Mouse (Mus musculus): Measurements from ENCODE around the gene Cux2.
"Not testable (repeated sequence)": the region's sequence is repeated elsewhere in the genome, so short reads cannot be mapped to it uniquely, and the experiment has no call there.

Gene Cux2

DNA sequence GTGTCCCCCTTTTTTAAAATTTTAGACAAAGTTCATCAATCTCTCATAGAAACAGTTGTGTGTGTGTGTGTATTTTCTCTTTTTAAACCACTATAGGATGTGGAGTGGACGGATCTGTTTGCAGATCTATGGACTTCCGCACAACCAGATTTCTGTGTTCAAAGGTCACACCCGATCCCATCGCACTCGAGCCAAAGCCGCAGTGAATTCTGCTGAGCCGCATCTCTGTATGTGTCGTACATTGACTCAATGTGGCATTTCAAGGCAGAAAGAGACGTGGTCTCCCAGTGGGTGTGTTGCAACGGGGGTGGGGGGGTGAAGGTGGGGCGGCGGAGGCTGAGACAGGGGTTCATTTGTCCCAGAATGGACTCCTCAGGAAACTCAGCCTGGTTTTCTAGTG, 191.5 kb downstream of the Cux2 start:
- DNase-seq: no peak

DNA sequence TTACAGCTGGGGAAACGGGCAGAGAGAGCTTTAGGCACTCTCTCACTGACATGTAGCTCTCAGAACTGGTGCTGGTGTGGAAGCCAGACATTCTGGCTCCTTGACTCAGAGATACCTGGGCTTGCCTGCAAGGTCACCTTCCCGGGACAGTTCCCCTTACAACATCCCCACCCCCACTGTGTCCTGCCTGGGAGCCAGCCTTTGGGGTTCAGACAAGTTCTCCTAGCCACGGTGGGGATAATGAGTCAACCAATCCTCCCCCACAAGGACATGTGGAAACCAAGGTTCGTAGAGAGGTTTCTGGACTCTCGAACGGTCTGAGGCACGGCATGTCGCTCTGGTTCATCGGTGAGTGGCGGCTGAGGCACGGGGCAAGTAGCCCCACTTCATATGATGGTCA, 193.2 kb downstream of the Cux2 start:
- DNase-seq: no peak

GRCm38 (mm10) chr5:121854768-121855167, 195.1 kb downstream of the Cux2 start:
- no peak for DNase-seq

- DNase-seq: no peak
These were observed 196.4 kb downstream of the Cux2 start for GRCm38 (mm10) chr5:121853368-121854051.

DNA sequence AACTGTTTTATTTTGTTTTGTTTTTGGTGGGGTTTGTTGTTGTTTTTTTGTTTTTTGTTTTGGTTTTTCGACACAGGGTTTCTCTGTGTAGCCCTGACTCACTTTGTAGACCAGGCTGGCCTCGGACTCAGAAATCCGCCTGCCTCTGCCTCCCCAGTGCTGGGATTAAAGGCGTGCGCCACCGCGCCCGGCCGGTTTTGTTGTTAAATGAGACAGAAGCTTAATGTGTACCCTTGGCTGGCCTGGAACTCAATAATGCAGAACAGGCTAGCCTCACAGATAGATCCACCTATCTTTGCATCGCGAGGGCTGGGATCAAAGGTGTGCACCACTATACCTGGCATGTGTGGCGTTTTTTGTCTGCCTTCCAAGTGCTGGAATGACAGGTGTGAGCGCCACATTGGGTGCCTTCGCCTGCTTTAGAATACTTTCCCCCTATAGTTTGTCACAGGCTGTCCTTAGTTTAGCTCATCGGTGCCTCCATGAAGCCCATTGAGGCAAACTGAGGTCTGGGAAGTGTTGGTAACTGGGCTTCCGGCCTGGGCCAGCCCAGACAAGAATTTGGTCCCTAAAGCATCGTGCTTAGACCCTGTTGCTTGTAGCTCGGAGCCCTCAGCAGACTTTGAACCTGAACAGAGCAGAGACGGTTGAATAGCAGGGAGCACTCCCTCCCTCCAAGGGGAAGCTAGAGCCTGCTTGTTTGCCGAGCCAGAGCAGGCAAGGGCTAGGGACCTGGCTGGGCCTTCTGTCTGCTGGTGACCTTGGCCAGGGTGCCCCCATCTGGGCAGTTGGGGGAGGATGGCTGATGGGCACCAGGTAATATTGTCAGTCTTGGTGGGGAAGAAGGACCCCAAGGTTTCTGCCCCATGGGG, 200.2 kb downstream of the Cux2 start:
- no peak for DNase-seq

DNA sequence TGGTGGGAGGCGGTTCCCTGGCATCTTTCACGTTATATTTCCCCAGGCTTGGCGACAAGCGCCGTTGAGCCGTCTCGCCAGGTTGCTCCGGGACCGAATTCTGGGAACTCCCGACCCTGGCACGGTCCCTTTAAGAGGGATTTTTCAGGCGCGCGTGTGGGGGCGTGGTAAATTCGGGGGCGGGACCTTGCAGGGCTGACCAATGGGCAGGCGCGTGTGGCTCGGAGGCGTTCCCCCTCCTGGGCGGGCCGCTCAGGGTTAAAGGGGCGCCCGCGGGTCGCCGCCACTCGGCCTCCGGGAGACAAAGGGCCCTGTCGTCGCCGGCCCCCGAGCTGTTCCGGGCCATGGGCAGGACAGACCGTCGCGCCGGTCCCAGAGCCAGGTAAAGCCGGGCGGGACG, 201.2 kb downstream of the Cux2 start, which contains the start of gene Pheta1:
TSS of gene Pheta1 (plus strand) at position 242 of the 400 bp plus-strand sequence.
- DNase-seq: peak; percentile 90

DNA sequence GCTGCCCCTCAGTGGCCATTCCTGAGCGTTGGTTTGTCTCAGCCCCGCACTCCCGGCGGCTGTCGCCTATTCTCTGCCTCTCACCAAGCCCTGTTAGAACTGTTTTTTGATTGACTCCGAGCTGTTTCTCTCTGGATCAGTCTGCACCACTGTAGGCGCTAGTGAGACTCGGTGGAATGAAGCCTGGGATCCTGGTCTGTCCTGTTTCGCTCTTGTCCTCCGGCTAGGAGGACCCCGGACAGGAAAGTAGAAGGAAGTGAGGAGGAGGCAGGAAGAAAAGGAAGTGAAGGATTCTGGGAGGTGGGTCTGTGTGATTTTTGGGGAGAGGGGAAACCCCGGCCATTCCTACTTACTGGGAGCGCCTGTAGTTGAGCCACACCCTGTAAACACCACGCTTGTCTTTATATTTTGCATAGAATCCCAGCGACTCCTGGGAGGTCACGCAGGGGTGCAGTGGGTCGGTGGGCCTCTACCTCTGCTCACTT, 201.8 kb downstream of the Cux2 start:
- peak; percentile 49 for DNase-seq

- not testable (repeated sequence) for DNase-seq
These were observed 202.6 kb downstream of the Cux2 start for GRCm38 (mm10) chr5:121847269-121847668.

GRCm38 (mm10) chr5:121846322-121846721, 203.6 kb downstream of the Cux2 start:
- no peak for DNase-seq

- DNase-seq: no peak
These were observed 204.5 kb downstream of the Cux2 start for GRCm38 (mm10) chr5:121845361-121845760.

GRCm38 (mm10) chr5:121843138-121843905, 206.6 kb downstream of the Cux2 start:
- no peak for DNase-seq

- peak; percentile 81 for DNase-seq
These were observed 207.2 kb downstream of the Cux2 start for GRCm38 (mm10) chr5:121842665-121843118.

- DNase-seq: no peak
These were observed 207.9 kb downstream of the Cux2 start for GRCm38 (mm10) chr5:121841973-121842372.

GRCm38 (mm10) chr5:121841516-121841915, 208.4 kb downstream of the Cux2 start:
- no peak for DNase-seq

GRCm38 (mm10) chr5:121839128-121839473, 210.8 kb downstream of the Cux2 start:
- DNase-seq: no peak

DNA sequence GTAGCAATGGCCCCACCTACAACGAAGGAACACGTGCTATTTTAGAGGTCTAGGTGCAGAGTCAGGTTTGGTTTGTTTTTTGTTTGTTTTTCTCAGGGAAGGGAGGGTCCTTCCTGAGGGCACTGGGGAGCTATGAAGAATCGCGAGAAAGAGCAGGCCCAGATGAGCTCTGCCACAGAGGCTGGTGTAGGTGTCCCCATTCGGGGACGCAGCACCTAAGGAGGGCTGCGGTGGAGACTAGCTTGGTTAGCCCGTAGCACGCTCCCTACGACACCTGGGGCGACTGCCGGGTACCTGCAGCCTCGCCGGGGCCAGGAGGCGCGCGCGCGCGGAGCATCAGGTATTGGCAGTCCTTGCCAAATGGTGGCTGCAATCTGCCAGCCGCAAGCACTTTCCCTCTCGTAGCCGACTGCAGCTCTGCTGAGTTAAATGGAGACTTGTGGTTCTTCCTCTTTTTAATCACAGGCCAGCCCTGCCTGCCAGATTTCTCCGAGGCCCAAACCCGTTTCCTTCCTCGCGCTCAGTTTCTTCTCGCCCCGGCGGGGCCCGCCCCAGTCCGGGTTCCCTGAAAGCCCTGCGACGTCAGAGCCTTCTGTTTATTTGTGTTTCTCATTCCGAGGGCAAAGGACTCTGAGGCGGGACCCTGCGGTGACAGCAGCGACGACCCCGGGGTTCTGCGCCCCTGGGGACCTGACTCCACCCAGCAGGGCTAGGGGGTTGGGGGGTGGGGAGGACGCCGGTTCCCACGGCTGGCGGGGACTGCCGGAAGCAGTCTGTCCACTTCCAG, 211.4 kb downstream of the Cux2 start:
- DNase-seq: peak; percentile 62

DNA sequence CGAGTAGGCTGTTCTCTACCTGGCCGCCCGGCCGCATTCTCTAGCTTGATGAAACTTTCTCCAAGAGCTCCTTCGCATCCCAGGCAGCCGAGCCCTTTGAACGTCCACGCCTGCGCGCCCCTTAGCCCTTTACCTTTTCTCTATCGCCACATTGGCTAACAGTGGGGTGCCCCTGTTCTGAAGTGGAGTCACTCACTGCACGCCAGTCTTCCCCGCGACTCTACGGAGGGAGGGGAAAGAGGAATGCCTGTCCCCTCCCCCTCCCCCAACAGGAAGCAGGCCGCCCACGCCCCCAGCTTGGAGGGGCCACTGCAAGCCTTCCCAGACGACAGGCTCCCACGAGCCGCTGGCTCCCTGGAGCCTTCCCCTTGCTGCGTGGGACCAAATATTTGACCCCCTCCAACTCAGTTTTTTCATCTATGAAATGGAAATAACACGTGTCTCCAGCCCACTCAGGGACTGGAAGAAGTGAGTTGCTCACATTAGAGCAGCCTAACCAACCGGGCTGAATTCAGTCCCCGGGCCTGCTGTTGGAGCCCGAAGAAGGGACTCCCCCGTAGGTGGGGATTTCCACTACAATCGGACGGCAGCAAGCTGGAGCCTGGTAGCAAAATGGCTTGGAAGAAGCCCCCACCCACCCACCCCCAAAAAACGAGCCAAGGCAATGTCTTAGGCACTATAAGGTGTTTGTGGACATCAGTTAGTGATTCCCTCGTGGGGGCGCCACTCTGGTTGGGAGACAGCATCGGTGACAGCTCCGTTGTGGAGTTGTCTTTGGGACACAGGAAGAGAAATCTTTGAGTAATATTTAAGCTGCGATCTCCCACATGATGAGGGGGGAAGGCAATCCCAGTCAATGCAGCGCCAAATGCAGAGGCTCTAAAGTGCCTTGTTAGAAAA, 212.2 kb downstream of the Cux2 start, which contains the start of gene Sh2b3:
TSS of gene Sh2b3 (minus strand) at position 206 of the 900 bp plus-strand sequence.
- peak; percentile 57 for DNase-seq

- peak; percentile 82 for DNase-seq
These were observed 213.0 kb downstream of the Cux2 start for GRCm38 (mm10) chr5:121836692-121837415.

GRCm38 (mm10) chr5:121835949-121836691, 213.8 kb downstream of the Cux2 start:
- DNase-seq: no peak

All from right cerebral cortex, postnatal 25 days (tissue).